Mouse (Mus musculus): ENCODE results near the gene Mdm2.

Gene Mdm2

GRCm38 (mm10) chr10:117645487-117645964, 65.0 kb downstream of the Mdm2 start:
- no peak for DNase-seq (ENCODE audit: extremely low spot score, low spot score)

GRCm38 (mm10) chr10:117644828-117645227, 65.7 kb downstream of the Mdm2 start:
- no peak for DNase-seq (ENCODE audit: extremely low spot score, low spot score)

GRCm38 (mm10) chr10:117644429-117644748, 66.2 kb downstream of the Mdm2 start:
- no peak for DNase-seq (ENCODE audit: extremely low spot score, low spot score)

- DNase-seq (ENCODE audit: extremely low spot score, low spot score) = no peak
Observed at GRCm38 (mm10) chr10:117643711-117644428, 66.7 kb downstream of the Mdm2 start.

- no peak for DNase-seq (ENCODE audit: extremely low spot score, low spot score)
Observed at GRCm38 (mm10) chr10:117643302-117643701, 67.3 kb downstream of the Mdm2 start.

GRCm38 (mm10) chr10:117642491-117643262, 67.9 kb downstream of the Mdm2 start:
- DNase-seq (ENCODE audit: extremely low spot score, low spot score) = no peak

GRCm38 (mm10) chr10:117642201-117642450, 68.4 kb downstream of the Mdm2 start:
- no peak for DNase-seq (ENCODE audit: extremely low spot score, low spot score)

GRCm38 (mm10) chr10:117641400-117642200, 69.0 kb downstream of the Mdm2 start:
- DNase-seq (ENCODE audit: extremely low spot score, low spot score) = no peak

- DNase-seq (ENCODE audit: extremely low spot score, low spot score) = no peak
Observed at GRCm38 (mm10) chr10:117640595-117641078, 69.9 kb downstream of the Mdm2 start.

- DNase-seq (ENCODE audit: extremely low spot score, low spot score) = no peak
Observed at GRCm38 (mm10) chr10:117639899-117640594, 70.5 kb downstream of the Mdm2 start.

- no peak for DNase-seq (ENCODE audit: extremely low spot score, low spot score)
Observed at GRCm38 (mm10) chr10:117639221-117639599, 71.3 kb downstream of the Mdm2 start.
